Mouse (Mus musculus) megakaryocyte-erythroid progenitor cell, adult 5-6 weeks (primary cell): ENCODE results near the gene Tcstv1. TPM values are rescaled to one million over a fixed set of nuclear protein-coding genes. Genes with fewer than 3 reads are reported as not detected.
"Not testable (repeated sequence)": the region's sequence is repeated elsewhere in the genome, so short reads cannot be mapped to it uniquely, and the experiment has no call there.

ENCODE experiments used
- ATAC-seq: replicated peaks from 2 replicates; pipeline ENCODE4 v1.8.0; 2016; ENCODE audit warnings: mild to moderate bottlenecking, inconsistent platforms; ENCODE audit not compliant: severe bottlenecking, poor library complexity, low FRiP score, low TSS enrichment
- total RNA-seq, 2 experiments: library from RNA; stranded (forward) in 1 of 2; stranded (reverse) in 1 of 2; fragments of 200-1000, 215-1000 nt in 1 of 2; fragments of >200 nt in 1 of 2; fragmentation: Nextera tagmentation in 1 of 2; gene quantifications; 2 replicates each; pipeline ENCODE4 v1.2.3; 2014 to 2017

The Tcstv1 gene
- total RNA-seq (2014; fragmentation: Nextera tagmentation) (not detected in 2 replicates), total RNA-seq (2017) (not detected in 2 replicates)

DNA sequence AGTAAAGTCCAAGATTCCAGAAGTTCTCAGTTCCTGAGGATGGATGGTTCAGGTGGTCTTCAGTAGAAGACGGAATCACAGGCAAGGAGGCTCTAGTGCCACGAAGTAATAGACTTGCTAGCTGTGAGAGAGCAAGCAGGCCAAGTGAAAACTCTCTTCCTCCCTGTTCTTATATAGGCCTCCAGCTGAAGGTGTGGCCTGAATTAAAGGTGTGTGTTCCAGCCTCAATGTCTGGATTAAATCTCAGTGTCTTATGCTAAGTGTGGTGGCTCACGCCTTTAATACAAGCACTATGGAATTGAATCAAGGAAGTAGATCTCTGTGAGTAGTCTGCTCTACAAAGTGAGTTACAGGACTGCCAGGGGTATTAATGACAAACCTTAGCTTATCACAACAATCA lies at the start of gene Tcstv1:
Gene Tcstv1 (minus strand): TSS at position 101 of the 400 bp plus-strand sequence.
- ATAC-seq, result not testable (repeated sequence)

DNA sequence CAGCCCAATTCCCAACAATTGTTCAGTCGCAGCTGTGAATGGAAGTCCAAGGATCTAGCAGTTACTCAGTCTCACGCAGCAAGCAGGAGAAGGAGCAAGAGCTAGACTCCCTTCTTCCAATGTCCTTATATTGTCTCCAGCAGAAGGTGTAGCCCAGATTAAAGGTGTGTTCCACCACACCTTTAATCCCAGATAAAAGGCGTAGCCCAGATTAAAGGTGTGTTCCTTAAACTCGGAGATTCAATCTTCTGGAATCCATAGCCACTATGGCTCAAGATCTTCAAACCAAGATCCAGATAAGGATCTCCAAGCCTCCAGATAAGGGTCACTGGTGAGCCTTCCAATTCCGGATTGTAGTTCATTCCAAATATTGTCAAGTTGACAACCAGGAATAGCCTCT lies 34.6 kb upstream of the Tcstv1 start, which contains the start of gene Gm21761:
Gene Gm21761 (minus strand): TSS at position 101 of the 400 bp plus-strand sequence.
- ATAC-seq, result not testable (repeated sequence)

DNA sequence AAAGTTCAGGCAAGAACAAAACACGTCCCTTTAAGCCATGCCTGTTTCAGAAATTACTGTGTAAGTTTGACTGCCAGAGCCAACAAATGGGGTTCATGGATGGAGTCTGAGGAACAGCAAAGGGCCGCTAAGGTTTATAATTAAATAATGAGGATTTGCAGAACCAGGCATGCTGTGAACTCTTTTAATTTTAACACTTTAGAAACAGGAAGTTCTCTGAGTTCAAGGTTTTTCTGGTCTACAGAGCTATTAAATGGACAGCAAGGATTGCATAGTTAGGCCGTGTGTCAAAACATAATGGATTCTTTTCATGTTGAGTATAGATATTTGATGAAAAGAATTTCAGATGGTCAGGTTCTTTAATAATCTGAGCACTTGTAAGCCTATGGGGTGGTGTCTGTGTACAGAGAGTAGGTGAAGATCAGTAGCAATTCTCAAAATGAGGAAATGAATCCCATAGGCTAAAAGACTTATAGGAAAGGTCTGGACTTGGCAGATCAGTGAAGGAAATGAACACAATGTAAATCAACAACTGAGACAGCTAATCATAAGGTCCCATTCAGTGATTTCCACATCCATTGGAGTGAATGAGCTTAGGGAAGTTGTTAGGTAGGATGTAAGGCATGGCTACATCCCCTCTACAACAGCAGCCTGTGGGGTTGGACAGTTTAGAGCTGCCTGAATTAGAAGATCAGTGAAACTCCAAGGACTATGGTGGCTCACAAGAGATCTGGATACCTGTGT lies 30.2 kb upstream of the Tcstv1 start:
- not testable (repeated sequence) for ATAC-seq

DNA sequence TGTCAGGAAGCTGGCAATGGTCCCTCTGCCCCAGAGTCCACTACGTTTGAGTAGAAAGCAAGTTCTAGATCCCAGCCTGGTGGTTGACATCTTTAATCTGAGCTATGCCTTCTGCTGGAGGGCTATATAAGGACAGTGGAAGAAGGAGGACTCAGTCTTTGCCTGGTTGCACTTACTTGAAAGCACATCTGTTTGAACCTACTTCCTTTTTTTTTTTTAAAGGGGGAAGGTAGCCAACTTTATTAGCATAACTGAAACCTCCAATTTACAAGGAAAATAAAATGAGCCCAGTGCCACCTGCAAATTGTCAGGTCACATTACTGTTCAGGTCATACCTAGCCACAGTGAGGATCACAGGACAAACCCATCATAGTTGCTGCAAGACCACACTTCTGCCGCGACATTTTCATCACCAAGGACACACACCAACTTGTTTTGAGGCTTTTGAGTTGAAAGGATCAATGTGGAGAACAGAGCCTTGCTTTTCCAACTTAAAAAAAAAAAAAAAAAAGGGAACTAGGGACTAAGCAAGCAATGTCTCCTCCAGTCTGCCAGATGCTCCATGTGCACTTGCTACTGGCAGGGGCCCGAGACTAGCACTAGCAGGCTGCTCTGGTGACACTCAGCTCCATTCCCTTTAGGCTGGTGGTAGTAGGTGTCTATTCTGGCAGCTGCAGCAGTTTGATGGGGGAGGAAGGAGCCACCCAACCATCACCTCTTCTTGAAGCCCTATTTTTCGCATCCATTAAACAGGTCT lies 22.6 kb upstream of the Tcstv1 start:
- ATAC-seq, result not testable (repeated sequence)

DNA sequence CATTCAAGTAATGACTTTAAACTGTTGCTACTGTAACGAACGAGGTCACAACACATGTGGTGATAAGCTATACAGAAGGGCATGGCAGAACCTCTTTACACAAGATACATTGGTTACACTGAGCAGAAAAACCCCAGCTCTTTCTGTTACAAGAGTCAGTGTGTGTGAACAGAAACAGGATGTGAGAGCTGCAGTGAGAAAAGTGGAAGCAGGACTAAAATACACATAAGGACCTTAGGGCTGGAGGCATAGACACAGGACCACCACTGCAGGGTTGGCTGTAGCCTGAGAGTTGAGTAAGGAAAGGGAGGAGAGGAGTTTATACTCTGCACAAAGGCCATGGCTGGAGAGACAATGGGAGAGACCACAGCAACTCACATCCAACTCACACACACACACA lies 21.9 kb upstream of the Tcstv1 start:
- not testable (repeated sequence) for ATAC-seq

DNA sequence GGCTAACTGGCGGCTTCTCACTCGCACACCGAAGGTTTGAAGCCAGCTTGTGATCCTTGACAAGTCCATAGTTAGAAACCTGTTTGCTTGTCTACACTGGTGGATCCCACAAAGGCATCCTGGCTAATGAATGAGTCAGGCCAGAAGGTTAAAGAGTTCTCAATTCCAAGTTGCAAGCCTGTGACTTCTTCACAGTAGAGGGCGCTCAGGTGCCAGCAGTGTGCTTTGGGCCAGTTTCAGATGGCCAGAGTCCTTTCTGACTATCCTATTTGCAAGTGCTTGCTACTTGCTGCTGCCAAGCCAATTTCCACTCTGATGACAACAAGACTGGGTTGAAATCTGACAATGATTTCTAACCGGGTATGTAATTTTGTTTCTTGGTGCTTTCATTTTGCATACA lies 4.0 kb upstream of the Tcstv1 start:
- ATAC-seq, result not testable (repeated sequence)

DNA sequence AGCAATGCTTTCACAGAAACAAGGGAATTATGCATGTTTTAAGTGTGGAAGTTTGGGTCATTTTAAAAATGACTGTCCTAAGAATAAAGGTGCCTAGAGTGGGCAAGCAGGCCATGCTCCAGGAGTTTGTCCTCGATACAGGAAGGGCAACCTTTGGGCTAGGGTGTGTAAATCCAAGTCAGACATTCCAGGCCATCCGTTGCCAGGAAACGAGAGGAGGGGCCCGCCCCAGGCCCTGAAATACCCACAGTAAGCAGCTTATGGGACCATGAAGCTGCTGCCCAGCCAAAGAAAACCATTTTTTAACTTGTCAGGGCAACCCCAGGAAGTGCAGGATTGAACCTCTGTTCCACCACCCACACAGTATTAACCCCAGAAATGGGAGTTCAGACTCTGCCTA lies 7.7 kb downstream of the Tcstv1 start:
- ATAC-seq, result not testable (repeated sequence)

DNA sequence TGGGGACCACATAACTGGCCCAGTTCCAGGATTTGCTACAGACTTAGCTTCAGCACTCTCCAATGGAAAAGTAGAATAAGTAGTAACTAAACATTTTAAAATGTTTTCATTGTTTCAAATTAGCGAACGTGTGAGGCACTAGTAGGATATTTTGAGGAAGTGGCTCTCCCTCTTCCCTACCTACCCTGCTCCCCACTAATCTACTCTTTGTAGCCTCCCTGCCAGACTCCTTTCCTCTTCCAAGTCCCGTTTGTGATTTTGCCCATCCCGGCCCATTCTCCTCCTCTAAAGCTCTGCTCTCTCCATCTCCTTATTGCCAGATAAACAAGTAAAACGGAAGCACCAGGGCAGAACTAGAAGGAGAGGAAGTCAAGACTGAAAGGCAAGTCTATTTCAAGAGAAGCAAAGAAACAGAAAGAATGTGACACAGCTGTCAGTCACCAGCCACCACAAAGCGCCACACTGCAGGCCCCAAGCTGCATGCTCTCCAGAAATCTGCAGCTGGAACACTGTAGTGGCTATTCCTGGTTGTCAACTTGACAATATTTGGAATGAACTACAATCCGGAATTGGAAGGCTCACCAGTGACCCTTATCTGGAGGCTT lies 30.1 kb downstream of the Tcstv1 start:
- not testable (repeated sequence) for ATAC-seq

DNA sequence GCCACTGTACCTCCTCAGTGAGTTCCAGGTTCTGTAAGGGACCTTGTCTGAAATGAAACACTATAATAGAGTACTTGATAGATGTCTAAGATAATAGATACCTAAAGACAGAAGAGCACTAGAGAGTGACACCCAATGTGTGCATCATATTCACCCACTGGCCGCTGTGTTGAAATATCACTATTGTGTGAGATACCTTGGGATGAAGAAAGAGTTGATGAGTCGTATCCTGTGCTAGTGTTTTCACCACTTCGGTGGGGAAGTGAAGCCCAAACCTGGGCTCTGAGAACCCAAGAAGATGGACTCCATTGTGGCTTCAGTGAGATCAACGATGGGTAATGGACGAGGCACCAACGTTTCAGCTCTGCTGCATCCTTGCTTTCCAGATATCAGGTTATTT lies 32.2 kb downstream of the Tcstv1 start:
- not testable (repeated sequence) for ATAC-seq

Other genes starting within 250 kb of the Tcstv1 start
- 13.1 and 15.6 TPM in 2 replicates for gene Hmgcs1, start 204.4 kb downstream of the Tcstv1 start, total RNA-seq (2014; fragmentation: Nextera tagmentation)
- gene Hmgcs1, start 204.4 kb downstream of the Tcstv1 start, total RNA-seq (2017), result 25.0 and 38.1 TPM in 2 replicates
- 0.37 TPM in 1 of 2 replicates, not detected in the other for gene Nim1k, start 138.9 kb downstream of the Tcstv1 start, total RNA-seq (2014; fragmentation: Nextera tagmentation)
- 0.33 and 0.50 TPM in 2 replicates for gene Nim1k, start 138.9 kb downstream of the Tcstv1 start, total RNA-seq (2017)
- 56.9 and 62.1 TPM in 2 replicates for gene Zfp131, start 103.9 kb downstream of the Tcstv1 start, total RNA-seq (2014; fragmentation: Nextera tagmentation)
- gene Zfp131, start 103.9 kb downstream of the Tcstv1 start, total RNA-seq (2017), result 60.7 and 71.0 TPM in 2 replicates
- gene AF067063, start 64.6 kb downstream of the Tcstv1 start, total RNA-seq (2014; fragmentation: Nextera tagmentation), result not detected in 2 replicates
- not detected in 2 replicates for gene AF067063, start 64.6 kb downstream of the Tcstv1 start, total RNA-seq (2017)
- not detected in 2 replicates for gene D13Ertd608e, start 58.8 kb downstream of the Tcstv1 start, total RNA-seq (2014; fragmentation: Nextera tagmentation)
- not detected in 2 replicates for gene D13Ertd608e, start 58.8 kb downstream of the Tcstv1 start, total RNA-seq (2017)
- gene Gm21761, start 34.5 kb upstream of the Tcstv1 start, total RNA-seq (2014; fragmentation: Nextera tagmentation), result not detected in 2 replicates
- gene Gm21761, start 34.5 kb upstream of the Tcstv1 start, total RNA-seq (2017), result not detected in 2 replicates
- not detected in 2 replicates for gene B020031M17Rik, start 56.0 kb upstream of the Tcstv1 start, total RNA-seq (2014; fragmentation: Nextera tagmentation)
- not detected in 2 replicates for gene B020031M17Rik, start 56.0 kb upstream of the Tcstv1 start, total RNA-seq (2017)
- gene Gm36079, start 132.2 kb upstream of the Tcstv1 start, total RNA-seq (2014; fragmentation: Nextera tagmentation), result not detected in 2 replicates
- not detected in 2 replicates for gene Gm36079, start 132.2 kb upstream of the Tcstv1 start, total RNA-seq (2017)
- gene Gm21188, start 157.4 kb upstream of the Tcstv1 start, total RNA-seq (2014; fragmentation: Nextera tagmentation), result 3.7 TPM in 1 of 2 replicates, not detected in the other
- gene Gm21188, start 157.4 kb upstream of the Tcstv1 start, total RNA-seq (2017), result 0.99 TPM in 1 of 2 replicates, not detected in the other
- not detected in 2 replicates for gene Gm20767, start 245.5 kb upstream of the Tcstv1 start, total RNA-seq (2014; fragmentation: Nextera tagmentation)
- not detected in 2 replicates for gene Gm20767, start 245.5 kb upstream of the Tcstv1 start, total RNA-seq (2017)